Mouse (Mus musculus) neural tube, embryonic 14.5 days (tissue): ENCODE results near the gene Dera. TPM values are rescaled to one million over a fixed set of nuclear protein-coding genes. Genes with fewer than 3 reads are reported as not detected.
"Not testable (repeated sequence)": the region's sequence is repeated elsewhere in the genome, so short reads cannot be mapped to it uniquely, and the experiment has no call there.

Experiments
- ATAC-seq: fragments of 200-750 bp; cut with Nextera tagmentation; 2 replicates; pipeline ENCODE4 v1.8.0; 2017; ENCODE audit warnings: low read depth, mild to moderate bottlenecking, moderate TSS enrichment, moderate library complexity
- H3K27ac ChIP-seq: fragments of 300-500 bp; sonication (generic); 2 replicates; pipeline ENCODE4 v1.5.1; 2014; ENCODE audit warnings: low read depth, mild to moderate bottlenecking, control low read depth, low read length, moderate library complexity, mixed read lengths
- H3K27me3 ChIP-seq: fragments of 300-500 bp; sonication (generic); 2 replicates; pipeline ENCODE4 v1.6.1; 2014; ENCODE audit warnings: low read length; ENCODE audit not compliant: control insufficient read depth, insufficient read depth
- H3K36me3 ChIP-seq: fragments of 300-500 bp; sonication (generic); 2 replicates; pipeline ENCODE4 v1.6.1; 2014; ENCODE audit warnings: low read length, mixed read lengths; ENCODE audit not compliant: control insufficient read depth, insufficient read depth
- H3K4me1 ChIP-seq: fragments of 300-500 bp; sonication (generic); 2 replicates; pipeline ENCODE4 v1.6.1; 2014; ENCODE audit warnings: low read length; ENCODE audit not compliant: control insufficient read depth, insufficient read depth
- H3K4me2 ChIP-seq: fragments of 300-500 bp; sonication (generic); 2 replicates; pipeline ENCODE4 v1.6.1; 2014; ENCODE audit warnings: mild to moderate bottlenecking, low read depth, low read length, control low read depth
- H3K4me3 ChIP-seq: fragments of 300-500 bp; sonication (generic); 2 replicates; pipeline ENCODE4 v1.5.1; 2014; ENCODE audit warnings: low read depth, low read length, control low read depth, mixed read lengths
- H3K9ac ChIP-seq: fragments of 300-500 bp; sonication (generic); replicated peaks from 2 replicates; pipeline ENCODE4 v1.6.1; 2014; ENCODE audit warnings: low read depth, mild to moderate bottlenecking, control low read depth, low read length, mixed read lengths
- H3K9me3 ChIP-seq: fragments of 300-500 bp; sonication (generic); 2 replicates; pipeline ENCODE4 v1.6.1; 2016; ENCODE audit warnings: low read length; ENCODE audit not compliant: control insufficient read depth
- WGBS: fragments of 180-500 bp; shearing (Covaris S2); extraction: QIAGEN DNeasy Blood & Tissue Kit; methylation state at CpG from one replicate; pipeline ENCODE4 v1.1.7; 2014; 5-methylcytosine and 5-hydroxymethylcytosine counted together
- polyA plus RNA-seq: library from polyadenylated mRNA; unstranded; fragments of >200 nt; fragmentation: Nextera tagmentation; extraction: Ambion mirVana; gene quantifications from 2 replicates; pipeline ENCODE4 v1.2.1, GENCODE M21; 2014

Gene Dera
- polyA plus RNA-seq = 9.4 and 9.8 TPM in 2 replicates

- Histone ChIP-seq H3K36me3 (peaks cover 26% of the 10 kb centered on the region), H3K9ac (peak within 1 kb of the TSS; percentile 58; the same call in 1 of the 2 replicates), H3K4me1 (peaks cover 6% of the 10 kb centered on the region; the same call in 1 of the 2 replicates), H3K9me3 (no peaks in the 10 kb centered on the region), H3K27ac (no peak within 1 kb of the TSS), H3K27me3 (no peaks in the 10 kb centered on the region), H3K4me3 (peak within 1 kb of the TSS; percentile 43), H3K4me2 (peak within 1 kb of the TSS; percentile 76)
- WGBS = 11% methylated on average over 26 of the region's 26 CpGs
- peak; percentile 82 for ATAC-seq
Measured at GRCm38 (mm10) chr6:137754056-137754856, at the start of gene Dera. Gene Dera (plus strand): TSS chr6:137754546.

- 94% methylated on average over 10 of the region's 10 CpGs for WGBS
- Histone ChIP-seq H3K4me2 (no peak overlapping the region), H3K9ac (no peak overlapping the region), H3K4me1 (no peaks in the 10 kb centered on the region), H3K4me3 (no peak overlapping the region), H3K27me3 (no peaks in the 10 kb centered on the region), H3K9me3 (no peaks in the 10 kb centered on the region), H3K36me3 (no peaks in the 10 kb centered on the region), H3K27ac (no peak overlapping the region)
- ATAC-seq = no peak
Measured at GRCm38 (mm10) chr6:137706209-137706608, 48.1 kb upstream of the Dera start.

- not testable (repeated sequence) for ATAC-seq, H3K36me3 ChIP-seq, H3K4me1 ChIP-seq, H3K4me2 ChIP-seq, H3K27me3 ChIP-seq, H3K9ac ChIP-seq, H3K4me3 ChIP-seq, H3K27ac ChIP-seq, H3K9me3 ChIP-seq
- WGBS = 90% methylated on average over 13 of the region's 13 CpGs
Measured at GRCm38 (mm10) chr6:137708726-137709405, 45.5 kb upstream of the Dera start.

- Histone ChIP-seq H3K9me3 (no peaks in the 10 kb centered on the region), H3K4me3 (no peak overlapping the region), H3K4me1 (no peaks in the 10 kb centered on the region), H3K9ac (no peak overlapping the region), H3K4me2 (no peak overlapping the region), H3K27me3 (no peaks in the 10 kb centered on the region), H3K36me3 (no peaks in the 10 kb centered on the region), H3K27ac (no peak overlapping the region)
- WGBS = 81% methylated on average over 14 of the region's 14 CpGs
- ATAC-seq = no peak
Measured at GRCm38 (mm10) chr6:137710179-137711037, 43.9 kb upstream of the Dera start.

- ATAC-seq = no peak
- Histone ChIP-seq H3K27ac (no peak overlapping the region), H3K9ac (no peak overlapping the region), H3K9me3 (no peaks in the 10 kb centered on the region), H3K4me2 (no peak overlapping the region), H3K4me1 (no peaks in the 10 kb centered on the region), H3K36me3 (no peaks in the 10 kb centered on the region), H3K4me3 (no peak overlapping the region), H3K27me3 (no peaks in the 10 kb centered on the region)
- 42% methylated on average over 7 of the region's 7 CpGs for WGBS
Measured at GRCm38 (mm10) chr6:137712654-137713309, 41.6 kb upstream of the Dera start.

GRCm38 (mm10) chr6:137713310-137713664 lies 41.1 kb upstream of the Dera start:
- H3K27me3 ChIP-seq = no peaks in the 10 kb centered on the region
- no peaks in the 10 kb centered on the region for H3K36me3 ChIP-seq
- no peaks in the 10 kb centered on the region for H3K4me1 ChIP-seq
- H3K27ac ChIP-seq = no peak overlapping the region
- no peak overlapping the region for H3K9ac ChIP-seq
- H3K4me2 ChIP-seq = no peak overlapping the region
- no peaks in the 10 kb centered on the region for H3K9me3 ChIP-seq
- H3K4me3 ChIP-seq = no peak overlapping the region
- no peak for ATAC-seq
- 80% methylated on average over 3 of the region's 3 CpGs for WGBS

- Histone ChIP-seq H3K36me3 (no peaks in the 10 kb centered on the region), H3K27me3 (no peaks in the 10 kb centered on the region), H3K9ac (no peak overlapping the region), H3K4me3 (no peak overlapping the region), H3K9me3 (no peaks in the 10 kb centered on the region), H3K4me1 (no peaks in the 10 kb centered on the region), H3K27ac (no peak overlapping the region), H3K4me2 (no peak overlapping the region)
- 38% methylated on average over 5 of the region's 5 CpGs for WGBS
- no peak for ATAC-seq
Measured at GRCm38 (mm10) chr6:137716802-137717201, 37.5 kb upstream of the Dera start.

- Histone ChIP-seq H3K9ac (no peak overlapping the region), H3K9me3 (no peaks in the 10 kb centered on the region), H3K4me2 (no peak overlapping the region), H3K27ac (no peak overlapping the region), H3K4me1 (no peaks in the 10 kb centered on the region), H3K36me3 (no peaks in the 10 kb centered on the region), H3K27me3 (no peaks in the 10 kb centered on the region), H3K4me3 (no peak overlapping the region)
- 94% methylated on average over 15 of the region's 15 CpGs for WGBS
- ATAC-seq = no peak
Measured at GRCm38 (mm10) chr6:137722220-137722931, 32.0 kb upstream of the Dera start.
